Comparison of ENCODE assay signal across 9 mouse cellular contexts in the genomic region with DNA sequence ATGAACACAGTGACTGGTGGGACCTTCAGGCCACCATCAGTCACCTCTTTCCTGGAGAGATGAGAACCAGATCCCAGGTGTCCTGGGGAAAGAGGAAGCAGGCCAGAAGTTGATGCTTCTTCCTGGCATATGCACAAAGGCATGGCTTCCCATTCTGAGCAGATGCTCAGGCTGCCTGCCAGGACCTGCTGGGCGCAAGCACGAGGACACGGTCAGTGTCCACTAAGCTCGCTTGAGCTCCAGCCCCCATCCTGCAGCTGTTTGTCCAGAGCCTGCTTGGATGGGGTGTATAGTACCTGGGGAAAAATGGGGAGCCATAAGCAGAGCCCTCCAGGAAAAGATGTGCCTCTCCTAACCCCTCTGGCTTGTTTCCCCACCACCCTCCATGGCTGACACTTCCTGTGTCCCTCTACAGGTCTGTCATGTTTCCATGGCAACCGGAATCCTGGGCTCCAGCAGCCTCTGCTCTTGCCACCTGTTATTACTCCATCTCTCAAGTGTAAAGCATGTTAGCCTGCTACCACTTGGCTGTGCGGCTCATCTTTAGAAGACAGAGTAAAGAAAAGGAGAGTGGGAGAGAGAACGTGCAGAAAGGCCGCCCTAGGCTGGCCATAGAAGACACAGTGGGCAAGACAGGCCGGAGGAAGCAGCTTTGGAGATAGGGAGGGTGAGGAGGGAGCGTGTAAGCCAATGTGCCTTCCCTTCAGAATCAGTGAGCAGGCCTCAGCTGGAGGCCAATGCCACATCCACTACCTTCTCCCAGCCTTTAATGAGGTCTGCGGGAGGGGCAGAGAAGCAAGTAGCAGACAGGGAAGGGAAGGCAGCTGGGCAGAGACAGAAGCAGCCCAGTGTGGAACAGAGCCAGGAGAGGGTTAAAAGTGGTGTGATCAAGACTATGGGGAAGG.
DNase-seq lines count a peak whose midpoint lies in the region; ATAC-seq lines count a peak whose summit lies in the region.
"Had no signal": no experiment of that assay in that cellular context is flagged by ENCODE, and none has a peak within 500 bp of the region (broad histone marks: within the 10 kb centered on the region; RNA-seq: fewer than 3 reads in every experiment).

No protein-coding gene starts in this region.

- peak overlapping the region; percentile 31 for H3K27ac ChIP-seq in forebrain, embryonic 10.5 days
- no peak overlapping the region for H3K27ac ChIP-seq in forebrain, embryonic 11.5 days (ENCODE audit: low read depth, low read length)
- H3K27ac ChIP-seq in forebrain, embryonic 16.5 days (ENCODE audit: low read length), result peak overlapping the region; percentile 56
- H3K27ac ChIP-seq in limb, embryonic 15.5 days, result no peak overlapping the region
- H3K27ac ChIP-seq: macrophage had no signal

- peaks cover 20% of the 10 kb centered on the region for H3K4me1 ChIP-seq in forebrain, embryonic 10.5 days
- H3K4me1 ChIP-seq in forebrain, embryonic 11.5 days (replicated peaks; ENCODE audit: control insufficient read depth, insufficient read depth, low read length), result peaks cover 6% of the 10 kb centered on the region; the same call in 1 of the 2 replicates
- H3K4me1 ChIP-seq in forebrain, embryonic 16.5 days (replicated peaks; ENCODE audit: control insufficient read depth, insufficient read depth, low read length), result peaks cover 14% of the 10 kb centered on the region
- H3K4me1 ChIP-seq in limb, embryonic 15.5 days, result 0 out of 2 replicates have a peak, but pooled peaks cover 3% of the 10 kb centered on the region

- no peak overlapping the region for H3K9ac ChIP-seq in forebrain, embryonic 11.5 days (ENCODE audit: low read length)
- no peak overlapping the region for H3K9ac ChIP-seq in forebrain, embryonic 16.5 days (replicated peaks; ENCODE audit: low read depth, low read length)
- H3K9ac ChIP-seq in limb, embryonic 15.5 days, result no peak overlapping the region

- WGBS in forebrain, embryonic 10.5 days, result 77% methylated on average over 11 of the region's 11 CpGs
- WGBS in forebrain, embryonic 11.5 days, result 68% methylated on average over 11 of the region's 11 CpGs
- 52% methylated on average over 11 of the region's 11 CpGs for WGBS in forebrain, embryonic 16.5 days
- WGBS in limb, embryonic 15.5 days, result 63% methylated on average over 11 of the region's 11 CpGs

- DNase-seq in forebrain, embryonic 10.5 days (ENCODE audit: extremely low spot score, low spot score), result no peak
- no peak for DNase-seq in forebrain, embryonic 11.5 days (ENCODE audit: low spot score)
- DNase-seq in brain, adult 2 months (ENCODE audit: low read depth, low spot score), result peak; percentile 93
- DNase-seq in yolk sac, embryonic 10.5 days (ENCODE audit: low spot score), result no peak
- DNase-seq in heart, adult 18-20 months, result no peak
- DNase-seq in adipocyte (ENCODE audit: low spot score), result no peak

- H3K4me3 ChIP-seq in forebrain, embryonic 10.5 days, result no peak overlapping the region
- no peak overlapping the region for H3K4me3 ChIP-seq in forebrain, embryonic 11.5 days (ENCODE audit: low read depth, low read length)
- H3K4me3 ChIP-seq in forebrain, embryonic 16.5 days (replicated peaks; ENCODE audit: low read length), result no peak overlapping the region
- H3K4me3 ChIP-seq in limb, embryonic 15.5 days, result no peak overlapping the region

- H3K36me3 ChIP-seq in forebrain, embryonic 10.5 days (replicated peaks), result no peaks in the 10 kb centered on the region
- H3K36me3 ChIP-seq in forebrain, embryonic 11.5 days (ENCODE audit: control insufficient read depth, insufficient read depth, low read length), result no peaks in the 10 kb centered on the region
- H3K36me3 ChIP-seq in forebrain, embryonic 16.5 days (ENCODE audit: control insufficient read depth, insufficient read depth), result no peaks in the 10 kb centered on the region
- no peaks in the 10 kb centered on the region for H3K36me3 ChIP-seq in limb, embryonic 15.5 days

- ATAC-seq in forebrain, embryonic 11.5 days (replicated peaks; ENCODE audit: low FRiP score), result no peak
- ATAC-seq in forebrain, embryonic 16.5 days, result peak; percentile 62
- ATAC-seq in limb, embryonic 15.5 days (ENCODE audit: insufficient number of reproducible peaks, low FRiP score, low TSS enrichment, low read depth), result 0 out of 2 replicates have a peak, but pooled peaks have one; percentile 48

- no peaks in the 10 kb centered on the region for H3K27me3 ChIP-seq in forebrain, embryonic 10.5 days (ENCODE audit: poor library complexity, severe bottlenecking)
- no peaks in the 10 kb centered on the region for H3K27me3 ChIP-seq in forebrain, embryonic 11.5 days (ENCODE audit: control insufficient read depth, insufficient read depth, low read length)
- no peaks in the 10 kb centered on the region for H3K27me3 ChIP-seq in forebrain, embryonic 16.5 days (replicated peaks; ENCODE audit: control insufficient read depth, insufficient read depth, low read length)
- H3K27me3 ChIP-seq in limb, embryonic 15.5 days, result no peaks in the 10 kb centered on the region

- no peaks in the 10 kb centered on the region for H3K9me3 ChIP-seq in forebrain, embryonic 10.5 days
- no peaks in the 10 kb centered on the region for H3K9me3 ChIP-seq in forebrain, embryonic 11.5 days (ENCODE audit: control insufficient read depth, low read length)
- H3K9me3 ChIP-seq in forebrain, embryonic 16.5 days (ENCODE audit: control insufficient read depth, low read length), result no peaks in the 10 kb centered on the region
- H3K9me3 ChIP-seq in limb, embryonic 15.5 days, result no peaks in the 10 kb centered on the region

- H3K4me2 ChIP-seq in forebrain, embryonic 11.5 days (ENCODE audit: low read depth, low read length, severe bottlenecking), result no peak overlapping the region
- H3K4me2 ChIP-seq in forebrain, embryonic 16.5 days (ENCODE audit: low read length), result no peak overlapping the region
- no peak overlapping the region for H3K4me2 ChIP-seq in limb, embryonic 15.5 days

Comparison
In these comparisons a context has a peak if more than half of its experiments do, and no peak if none do; other contexts are left out.
1. H3K27ac ChIP-seq: peak in forebrain, embryonic 10.5 days (single experiment) and forebrain, embryonic 16.5 days (single experiment); none in forebrain, embryonic 11.5 days (single experiment) and limb, embryonic 15.5 days (single experiment).